ENCODE assay signal across 8 mouse cellular contexts in genomic region chr10:119239969-119240721, GRCm38 (mm10). TPM values are rescaled to one million over a fixed set of nuclear protein-coding genes. Genes with fewer than 3 reads are reported as not detected.
A peak's percentile ranks its signal among the peaks of the same experiment; 100 is the strongest.
DNase-seq lines count a peak whose midpoint lies in the region; ATAC-seq and TF ChIP-seq lines count a peak whose summit lies in the region.

Cand1 (minus strand) TSS chr10:119240055.

- peaks cover 1% of the 10 kb centered on the region; the same call in 1 of the 2 replicates for H3K4me1 ChIP-seq in bone marrow, adult 2 months (ENCODE audit: control insufficient read depth, insufficient read depth, low read length)
- H3K4me1 ChIP-seq in embryonic facial prominence, embryonic 15.5 days: peaks cover 9% of the 10 kb centered on the region
- H3K4me1 ChIP-seq in limb, embryonic 14.5 days (ENCODE audit: control insufficient read depth, insufficient read depth, low read length): peaks cover 16% of the 10 kb centered on the region
- H3K4me1 ChIP-seq in midbrain, postnatal 0 days (ENCODE audit: insufficient read depth, low read length): peaks cover 9% of the 10 kb centered on the region

- ATAC-seq in embryonic facial prominence, embryonic 15.5 days (ENCODE audit: insufficient number of reproducible peaks, low FRiP score, low TSS enrichment, low read depth): peak; percentile 99
- ATAC-seq in limb, embryonic 14.5 days (ENCODE audit: low FRiP score, low read depth): peak; percentile 97
- peak; percentile 99 for ATAC-seq in midbrain, postnatal 0 days (ENCODE audit: low FRiP score)

- WGBS in bone marrow, adult 2 months: under 1% methylated on average over 65 of the region's 67 CpGs
- under 1% methylated on average over 65 of the region's 67 CpGs for WGBS in embryonic facial prominence, embryonic 15.5 days
- WGBS in limb, embryonic 14.5 days: 1% methylated on average over 51 of the region's 67 CpGs
- WGBS in midbrain, postnatal 0 days: 1% methylated on average over 63 of the region's 67 CpGs

- H3K27ac ChIP-seq in bone marrow, adult 2 months (ENCODE audit: control insufficient read depth, insufficient read depth, low read depth, low read length, poor library complexity): peak within 1 kb of the TSS; percentile 85
- peak within 1 kb of the TSS; percentile 98 for H3K27ac ChIP-seq in embryonic facial prominence, embryonic 15.5 days (replicated peaks)
- H3K27ac ChIP-seq in limb, embryonic 14.5 days (replicated peaks; ENCODE audit: low read depth, low read length): peak within 1 kb of the TSS; percentile 99
- peak within 1 kb of the TSS; percentile 96 for H3K27ac ChIP-seq in midbrain, postnatal 0 days (ENCODE audit: low read depth, low read length)

- peak within 1 kb of the TSS; percentile 96 for H3K4me3 ChIP-seq in bone marrow, adult 2 months (replicated peaks; ENCODE audit: control insufficient read depth, low read depth, low read length)
- H3K4me3 ChIP-seq in embryonic facial prominence, embryonic 15.5 days (replicated peaks): peak within 1 kb of the TSS; percentile 96
- peak within 1 kb of the TSS; percentile 98 for H3K4me3 ChIP-seq in limb, embryonic 14.5 days (replicated peaks; ENCODE audit: low read length)
- H3K4me3 ChIP-seq in midbrain, postnatal 0 days (ENCODE audit: low read depth, low read length): peak within 1 kb of the TSS; percentile 98

- TF ChIP-seq CTCF in bone marrow, adult 2 months (IDR thresholded peaks at IDR 0.05; ENCODE audit: control insufficient read depth, insufficient read depth, low read length): no peak
- TF ChIP-seq CTCF in midbrain, postnatal 0 days (IDR thresholded peaks at IDR 0.05): no peak; the same call in 1 of the 2 replicates

- peak; percentile 88 for TF ChIP-seq POLR2A in bone marrow, adult 2 months (IDR thresholded peaks at IDR 0.05; ENCODE audit: borderline replicate concordance, control insufficient read depth, low read depth, low read length)
- peak; percentile 79; the same call in 1 of the 2 replicates for TF ChIP-seq POLR2A in limb, embryonic 14.5 days (IDR thresholded peaks at IDR 0.05; ENCODE audit: borderline replicate concordance, extremely low read depth, insufficient read depth, insufficient read length)

- peaks cover 9% of the 10 kb centered on the region; the same call in 1 of the 2 replicates for H3K36me3 ChIP-seq in embryonic facial prominence, embryonic 15.5 days
- peaks cover 5% of the 10 kb centered on the region for H3K36me3 ChIP-seq in limb, embryonic 14.5 days (ENCODE audit: control insufficient read depth, insufficient read depth, low read length)
- no peaks in the 10 kb centered on the region for H3K36me3 ChIP-seq in midbrain, postnatal 0 days (ENCODE audit: insufficient read depth, low read length)

- DNase-seq in 416B (ENCODE audit: low read depth): peak; percentile 99
- peak; percentile 99 for DNase-seq in heart, adult 8-10 months (ENCODE audit: low spot score)
- DNase-seq in kidney, adult 9 months: peak; percentile 99
- DNase-seq in limb, embryonic 14.5 days (ENCODE audit: low spot score): peak; percentile 97
- DNase-seq in midbrain, postnatal 0 days (ENCODE audit: low spot score): peak; percentile 99
- DNase-seq in spleen, postnatal 14 days (ENCODE audit: low spot score in 2 of 2): peak; percentile 99

- no peaks in the 10 kb centered on the region for H3K9me3 ChIP-seq in embryonic facial prominence, embryonic 15.5 days (replicated peaks)
- H3K9me3 ChIP-seq in limb, embryonic 14.5 days (ENCODE audit: control insufficient read depth, low read length): no peaks in the 10 kb centered on the region
- no peaks in the 10 kb centered on the region for H3K9me3 ChIP-seq in midbrain, postnatal 0 days (ENCODE audit: low read length)

- H3K27me3 ChIP-seq in embryonic facial prominence, embryonic 15.5 days: no peaks in the 10 kb centered on the region
- no peaks in the 10 kb centered on the region for H3K27me3 ChIP-seq in limb, embryonic 14.5 days (ENCODE audit: control insufficient read depth, insufficient read depth, low read length)
- H3K27me3 ChIP-seq in midbrain, postnatal 0 days (ENCODE audit: insufficient read depth, low read length): no peaks in the 10 kb centered on the region

- H3K9ac ChIP-seq in embryonic facial prominence, embryonic 15.5 days: peak within 1 kb of the TSS; percentile 90
- peak within 1 kb of the TSS; percentile 98 for H3K9ac ChIP-seq in limb, embryonic 14.5 days (ENCODE audit: low read depth, low read length, severe bottlenecking)
- peak within 1 kb of the TSS; percentile 98 for H3K9ac ChIP-seq in midbrain, postnatal 0 days (replicated peaks; ENCODE audit: low read length, poor library complexity, severe bottlenecking)

- H3K4me2 ChIP-seq in embryonic facial prominence, embryonic 15.5 days (replicated peaks): peak within 1 kb of the TSS; percentile 64
- peak within 1 kb of the TSS; percentile 82 for H3K4me2 ChIP-seq in limb, embryonic 14.5 days (replicated peaks; ENCODE audit: low read depth, low read length, severe bottlenecking)
- peak within 1 kb of the TSS; percentile 77 for H3K4me2 ChIP-seq in midbrain, postnatal 0 days (ENCODE audit: low read depth, low read length, poor library complexity, severe bottlenecking)

RNA-seq across cellular contexts. Expression of gene Cand1, which starts in this region (rescaled TPM):
- 8.3 and 17.2 TPM in 2 replicates for polyA plus RNA-seq in bone marrow, adult 2 months (2011; ENCODE audit: insufficient read depth, insufficient read length, low replicate concordance, missing spikeins)
- polyA plus RNA-seq in embryonic facial prominence, embryonic 15.5 days (2015; fragmentation: Nextera tagmentation; extraction: Ambion mirVana): 53.6 and 58.8 TPM in 2 replicates
- 10 to 100 TPM; 33.2 to 50.0 (median 38.3) TPM for total RNA-seq in heart, adult 8-10 months (2022)
- polyA plus RNA-seq in limb, embryonic 14.5 days (2012; rRNA removed): 54.9 and 80.2 TPM in 2 replicates
- polyA plus RNA-seq in limb, embryonic 14.5 days (2014; fragmentation: Nextera tagmentation; extraction: Ambion mirVana): 87.2 and 101 TPM in 2 replicates
- total RNA-seq in midbrain, postnatal 0 days (2014; rRNA removed): 84.9 and 116 TPM in 2 replicates
- 28.2 and 30.7 TPM in 2 replicates for polyA plus RNA-seq in midbrain, postnatal 0 days (2015; fragmentation: Nextera tagmentation; extraction: Ambion mirVana)

Comparison
In these comparisons a context has a peak if more than half of its experiments do, and no peak if none do; other contexts are left out.
1. Peak in every context shown above with its lines: DNase-seq, ATAC-seq, H3K4me3 ChIP-seq and H3K27ac ChIP-seq.